Mouse (Mus musculus) layer of hippocampus, adult 18-20 months (tissue): ENCODE results near the gene Erp27. TPM values are rescaled to one million over a fixed set of nuclear protein-coding genes. Genes with fewer than 3 reads are reported as not detected.

Experiments used
- DNase-seq, 2 experiments: peaks; one replicate each; pipeline ENCODE4 v3.0.0; 2022; ENCODE audit warnings: low spot score in 2 of 2
- long read RNA-seq: library from polyadenylated mRNA; stranded (forward); transcript quantifications from one replicate; pipeline ENCODE4 v2.0.0, GENCODE M21; 2021
- total RNA-seq, 2 experiments: library from RNA; stranded (reverse); gene quantifications; 2 replicates each; pipeline ENCODE4 v1.2.3; 2021

The Erp27 gene
- under 1 TPM; 0.58 to 0.87 TPM for total RNA-seq
- long read RNA-seq, result 0 reads

DNA sequence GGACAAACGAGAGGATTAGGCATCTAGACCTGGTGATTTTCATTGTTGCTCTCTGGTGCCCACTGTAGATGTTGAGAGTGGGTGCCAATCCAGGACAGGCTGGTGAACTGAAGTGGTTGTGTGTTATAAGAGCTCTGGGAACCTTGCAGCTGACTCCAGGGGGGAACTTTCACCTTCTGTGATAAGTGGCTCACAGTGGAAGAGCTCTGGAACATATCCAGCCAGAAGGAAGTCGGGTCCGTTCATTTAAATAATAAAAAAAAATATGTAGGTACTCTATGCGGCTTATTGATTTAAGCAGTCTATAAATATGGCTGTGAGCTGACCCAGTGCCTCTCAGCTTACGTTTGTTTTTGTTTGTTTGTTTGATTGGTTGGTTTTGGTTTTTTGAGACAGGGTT lies at the start of gene Erp27:
Gene Erp27, minus strand, starts transcription at position 101 of the 400 bp plus-strand sequence.
- DNase-seq, result no peak

DNA sequence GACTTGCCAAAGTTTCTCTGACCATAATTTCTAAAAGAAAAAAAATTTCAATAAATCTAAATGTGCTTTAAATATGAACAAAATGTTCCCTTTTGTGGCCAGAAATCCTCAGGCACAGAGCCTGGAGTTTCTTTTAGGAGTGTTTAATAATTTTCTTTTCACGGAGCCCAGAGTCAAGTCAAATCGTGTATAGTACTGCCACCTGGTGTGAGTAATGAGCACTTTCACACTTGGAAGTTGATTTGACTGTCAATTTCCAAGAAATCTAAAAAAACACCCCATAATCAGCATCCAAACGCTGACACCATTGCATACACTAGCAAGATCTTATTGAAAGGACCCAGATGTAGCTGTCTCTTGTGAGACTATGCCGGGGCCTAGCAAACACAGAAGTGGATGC lies 46.9 kb upstream of the Erp27 start:
- peak in 1 of 2 experiments; percentile 62 for DNase-seq

DNA sequence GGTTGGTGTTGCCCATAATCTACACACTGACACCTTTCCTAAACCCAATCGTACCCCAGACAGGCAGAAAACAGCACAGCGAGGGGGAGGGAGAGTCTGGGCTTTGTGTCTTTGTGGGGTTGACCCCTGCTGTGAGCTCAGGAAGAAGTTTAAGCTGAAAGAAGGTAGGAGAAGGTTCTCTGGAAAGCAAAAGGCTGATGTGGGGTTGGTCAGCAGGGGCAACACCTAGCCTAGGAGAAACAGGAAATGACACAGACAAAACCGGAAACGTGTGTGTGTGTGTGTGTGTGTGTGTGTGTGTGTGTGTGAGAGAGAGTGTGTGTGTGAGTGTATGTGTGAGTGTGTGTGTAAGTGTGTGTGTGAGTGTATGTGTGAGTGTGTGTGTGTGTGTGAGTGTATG lies 45.5 kb upstream of the Erp27 start:
- no peak for DNase-seq

DNA sequence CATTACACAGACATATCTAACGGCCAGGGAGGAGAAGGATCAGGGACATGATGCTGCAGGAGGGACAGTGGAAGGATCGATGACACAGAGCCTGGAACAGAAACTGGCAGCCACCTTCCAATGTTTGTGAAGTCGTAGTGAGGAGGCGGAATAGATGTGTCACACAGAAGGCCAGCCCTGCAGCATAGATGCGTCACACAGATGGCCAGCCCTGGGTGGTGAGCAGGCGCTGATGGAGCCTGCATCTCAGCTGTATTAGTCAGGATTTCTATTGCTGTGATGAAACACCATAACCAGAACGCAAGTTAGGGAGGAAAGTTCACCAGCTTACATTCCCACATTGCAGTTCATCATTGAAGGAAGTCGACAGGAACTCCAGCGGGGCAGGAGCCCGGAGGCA lies 43.9 kb upstream of the Erp27 start:
- DNase-seq, result peak in 1 of 2 experiments; percentile 49

DNA sequence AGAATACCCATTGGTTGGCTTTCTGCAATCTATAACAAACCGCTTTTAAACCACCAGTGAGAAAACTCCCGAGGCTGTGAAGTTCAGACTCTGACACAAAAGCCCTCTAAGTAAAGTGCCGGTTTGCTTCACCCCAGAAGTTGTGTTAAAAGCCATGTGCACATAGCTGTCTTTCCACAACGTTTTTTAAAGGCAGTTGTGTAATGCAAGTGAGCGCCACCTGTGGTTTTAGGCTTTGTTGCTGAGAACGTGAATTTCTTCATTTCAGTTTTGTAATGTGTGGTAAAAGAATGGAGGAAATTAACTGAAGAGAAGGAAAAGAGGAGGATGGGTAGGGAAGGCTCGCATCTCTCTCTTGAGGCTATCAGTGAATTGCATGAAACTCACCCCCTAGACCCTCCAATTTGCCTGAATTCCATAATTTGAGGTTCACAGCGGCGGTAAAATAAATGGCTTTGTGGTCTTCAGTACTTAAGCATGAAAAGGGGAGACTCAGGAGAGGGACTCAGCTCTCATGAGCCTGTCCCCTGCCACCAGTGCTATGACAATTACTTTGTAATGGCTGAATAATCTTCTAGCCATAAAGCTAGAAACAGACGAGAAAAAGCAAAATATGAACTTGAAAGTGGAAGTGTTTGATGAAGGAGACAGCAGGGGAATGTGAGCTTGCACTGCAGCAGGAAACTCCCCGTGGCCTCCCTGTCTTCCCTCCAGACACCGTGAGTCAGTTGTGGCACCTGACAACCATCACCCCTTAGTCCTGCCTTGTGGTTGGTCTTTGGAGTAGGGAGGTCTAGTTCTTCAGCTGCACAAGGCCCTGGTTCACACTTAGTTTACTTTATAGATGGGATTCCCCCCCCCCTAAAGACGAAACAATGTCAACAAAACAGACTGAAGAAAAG lies 42.9 kb upstream of the Erp27 start:
- no peak for DNase-seq

DNA sequence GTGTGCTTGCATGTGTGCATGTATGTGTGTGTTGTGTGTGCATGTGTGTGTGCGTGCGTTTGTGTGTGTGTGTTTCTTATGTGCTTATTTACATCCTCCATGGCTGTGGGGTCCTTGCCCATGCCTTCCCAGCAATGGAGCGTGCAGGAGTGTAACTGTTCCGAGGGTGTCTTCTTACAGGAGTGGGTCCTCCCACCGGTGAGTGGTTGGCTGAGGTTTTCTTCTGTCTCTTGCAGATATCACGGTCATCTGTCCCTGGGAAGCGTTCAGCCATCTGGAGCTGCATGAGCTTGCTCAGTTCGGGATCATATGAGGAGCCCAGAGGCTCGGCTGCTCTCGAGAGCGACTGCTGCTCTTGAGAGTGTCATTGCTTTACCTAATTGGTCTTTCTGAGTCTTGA lies 41.0 kb upstream of the Erp27 start:
- no peak for DNase-seq

DNA sequence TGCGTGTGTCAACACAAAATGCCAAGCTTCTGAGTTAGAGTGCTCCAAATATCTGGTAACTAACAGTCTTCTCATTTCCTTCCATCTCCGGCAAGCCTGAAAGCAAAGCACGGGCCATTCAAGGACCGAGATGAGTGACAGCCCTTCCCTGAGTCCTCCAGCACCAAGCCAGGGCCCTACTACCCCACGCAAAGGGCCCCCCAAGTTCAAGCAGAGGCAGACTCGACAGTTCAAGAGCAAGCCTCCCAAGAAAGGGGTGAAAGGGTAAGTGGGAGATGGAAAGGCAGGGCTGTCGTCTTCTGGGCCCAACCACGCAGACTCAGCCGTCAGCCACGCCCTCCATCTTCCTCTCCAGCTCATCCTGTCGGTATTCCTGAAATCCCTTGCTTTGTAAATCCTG lies 37.2 kb upstream of the Erp27 start:
- no peak for DNase-seq

DNA sequence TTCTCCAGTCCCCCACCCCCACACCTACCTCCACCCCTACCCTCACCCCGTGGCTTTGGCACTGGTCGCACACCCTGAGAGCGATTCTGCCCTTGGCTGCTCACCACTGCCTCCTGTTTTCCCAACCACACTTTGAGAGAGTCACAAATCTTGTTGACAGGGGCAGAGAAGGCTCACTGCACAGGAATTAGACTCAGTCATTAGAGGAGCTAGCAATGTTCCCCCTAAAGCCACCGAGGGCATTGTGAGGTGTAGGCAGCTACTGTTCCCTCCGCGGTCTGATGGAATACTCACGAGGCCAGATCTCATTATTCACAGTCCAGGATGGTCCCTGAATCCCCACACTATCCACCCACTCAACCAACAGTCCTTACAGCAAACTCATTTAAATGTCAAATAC lies 35.1 kb upstream of the Erp27 start:
- no peak for DNase-seq

DNA sequence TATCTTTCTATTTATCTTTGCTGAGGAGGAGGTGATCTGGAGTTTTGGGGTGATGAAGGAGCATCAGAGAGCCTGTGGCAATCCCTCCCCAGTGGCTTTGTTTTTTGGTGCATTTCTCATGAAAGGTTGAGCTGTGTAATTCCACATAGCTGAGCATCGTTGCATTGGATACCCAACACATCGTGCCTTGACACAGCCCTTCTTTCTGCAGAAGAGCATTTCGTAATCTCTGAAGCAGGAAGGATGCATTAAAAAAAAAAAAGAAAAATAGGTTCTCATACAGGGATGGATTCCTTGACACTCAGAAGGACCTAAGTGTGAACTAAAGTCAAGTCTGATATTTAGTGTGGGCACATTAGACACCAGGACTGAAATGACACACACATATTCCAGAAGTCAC lies 33.3 kb upstream of the Erp27 start:
- no peak for DNase-seq

DNA sequence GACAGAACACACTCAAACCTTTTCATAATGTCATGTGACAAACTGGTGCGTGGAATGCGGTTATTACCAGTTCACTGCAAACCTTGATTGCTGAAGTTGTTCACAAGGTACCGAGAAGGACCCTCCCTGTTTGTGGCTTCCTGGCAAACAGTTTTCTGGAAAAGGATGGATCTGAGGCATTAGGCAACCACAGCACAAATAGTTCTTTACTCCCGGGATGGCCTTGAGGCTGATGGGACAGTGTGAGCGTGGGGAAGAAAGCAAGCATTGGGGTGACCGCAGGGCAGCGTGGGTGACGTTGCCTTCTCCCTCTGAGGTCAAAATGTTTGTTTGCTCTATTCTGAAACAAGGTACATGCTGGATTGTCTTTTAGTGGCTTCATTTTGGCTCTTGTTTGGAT lies 32.7 kb upstream of the Erp27 start:
- no peak for DNase-seq

DNA sequence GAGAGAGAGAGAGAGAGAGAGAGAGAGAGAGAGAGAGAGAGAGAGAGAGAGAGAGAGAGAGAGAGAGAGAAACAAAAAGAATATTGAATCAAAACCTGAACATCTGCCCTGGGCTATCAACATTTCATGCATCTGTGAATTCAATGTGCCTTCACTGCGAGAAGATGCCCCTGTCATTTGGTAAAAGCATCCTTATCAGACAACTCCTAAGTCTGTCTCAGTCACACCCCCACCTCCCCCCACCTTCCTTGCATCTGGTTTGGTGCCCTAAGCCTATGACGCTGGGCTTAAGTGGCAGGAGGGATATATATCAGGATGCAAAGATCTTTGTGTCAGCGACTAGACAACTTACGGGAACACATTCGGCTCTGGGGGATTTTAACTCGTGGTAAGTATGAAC lies 32.2 kb upstream of the Erp27 start:
- DNase-seq, result no peak

DNA sequence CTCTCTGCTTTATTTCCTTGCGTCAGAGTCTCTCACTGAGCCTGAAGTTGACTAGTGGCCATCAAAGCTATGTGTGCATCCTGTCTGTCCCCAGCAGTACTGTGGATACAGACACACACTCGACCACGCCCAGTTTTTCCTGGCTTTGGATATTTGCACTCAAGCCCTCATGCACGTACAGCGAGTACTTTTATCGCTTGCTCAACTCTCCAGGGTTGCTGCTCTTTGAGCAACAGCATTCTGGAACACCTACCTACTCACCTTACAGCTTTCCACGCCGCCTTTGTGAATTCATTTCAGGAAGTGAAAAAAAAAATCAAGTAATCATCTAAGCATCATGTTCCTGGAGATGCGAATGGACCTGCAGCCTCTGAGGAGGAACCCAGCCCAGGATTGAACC lies 30.9 kb upstream of the Erp27 start:
- no peak for DNase-seq

DNA sequence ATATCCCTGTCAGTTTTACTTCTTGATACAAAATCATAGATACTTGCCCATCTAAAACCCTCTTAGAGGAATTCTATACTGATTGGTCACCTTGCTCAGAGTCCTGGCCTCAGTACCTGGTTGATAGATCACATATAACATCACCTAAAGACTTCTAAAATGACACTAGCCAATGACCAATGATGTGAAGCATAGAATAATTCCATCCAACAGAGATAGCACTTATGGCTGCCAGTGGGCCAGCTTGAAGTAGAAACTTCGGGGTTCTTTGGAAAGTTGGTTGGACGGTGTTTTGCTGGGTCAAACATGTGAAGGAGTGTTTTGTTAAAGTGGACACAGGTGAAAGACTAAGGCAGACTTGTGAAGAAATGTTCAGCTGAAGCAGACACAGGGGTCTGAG lies 28.2 kb upstream of the Erp27 start:
- no peak for DNase-seq

DNA sequence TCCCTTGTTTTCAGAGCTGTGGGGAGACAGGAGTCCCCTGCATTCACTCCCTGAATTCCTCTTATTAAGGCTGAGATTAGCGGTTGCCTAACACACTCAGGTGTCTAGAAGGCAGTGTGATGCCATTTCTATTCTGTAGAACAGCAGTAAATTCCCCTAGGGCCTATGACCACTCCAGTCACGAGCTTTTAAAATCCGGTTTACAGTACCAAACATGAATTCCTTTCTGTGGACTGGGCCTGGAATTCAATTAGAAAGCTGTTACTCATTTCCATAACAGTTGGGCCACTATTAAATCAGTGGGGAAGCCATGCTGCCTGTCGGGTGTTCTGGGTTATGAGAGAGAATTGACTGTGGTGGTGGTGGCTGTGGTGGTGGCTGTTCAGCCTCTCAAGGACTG lies 25.7 kb upstream of the Erp27 start:
- no peak for DNase-seq

DNA sequence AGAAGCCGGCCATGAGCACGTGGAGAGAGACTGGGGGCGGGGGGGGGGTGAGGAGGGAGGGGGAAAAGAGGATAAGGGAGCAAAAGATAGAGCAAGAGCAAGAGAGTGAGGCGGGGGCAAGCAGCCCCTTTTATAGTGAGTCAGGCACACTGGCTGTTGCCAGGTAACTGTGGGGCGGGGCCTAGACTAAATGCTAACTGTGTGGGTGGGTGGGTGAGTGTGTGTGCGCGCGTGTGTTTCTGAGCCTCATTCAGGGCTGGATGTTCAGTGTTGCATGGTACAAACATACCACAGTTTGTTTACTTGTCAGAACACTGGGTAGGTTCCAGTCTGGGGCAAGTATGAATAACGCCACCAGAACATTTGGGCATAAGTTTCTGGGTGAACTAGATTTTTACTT lies 25.0 kb upstream of the Erp27 start:
- peak in 1 of 2 experiments; percentile 41 for DNase-seq

DNA sequence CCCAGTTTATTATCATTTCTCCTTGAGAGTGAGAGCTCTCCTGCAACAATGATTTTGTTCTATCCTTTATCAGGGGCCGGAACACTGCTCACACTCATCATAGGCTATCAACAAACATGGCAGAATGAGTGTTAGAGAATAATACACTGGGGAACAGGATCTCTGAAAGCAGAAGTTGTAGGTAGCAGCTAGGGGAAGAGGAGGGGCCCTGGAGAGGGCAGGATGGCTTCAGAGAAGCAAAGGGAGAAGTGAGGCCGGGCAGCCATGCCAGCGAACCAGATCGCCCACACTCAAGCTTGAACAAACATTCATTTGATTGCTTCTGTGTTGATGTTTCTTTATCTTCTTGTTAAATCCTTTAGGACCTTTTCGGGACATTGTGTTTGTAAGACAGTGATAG lies 24.3 kb upstream of the Erp27 start:
- DNase-seq, result no peak

DNA sequence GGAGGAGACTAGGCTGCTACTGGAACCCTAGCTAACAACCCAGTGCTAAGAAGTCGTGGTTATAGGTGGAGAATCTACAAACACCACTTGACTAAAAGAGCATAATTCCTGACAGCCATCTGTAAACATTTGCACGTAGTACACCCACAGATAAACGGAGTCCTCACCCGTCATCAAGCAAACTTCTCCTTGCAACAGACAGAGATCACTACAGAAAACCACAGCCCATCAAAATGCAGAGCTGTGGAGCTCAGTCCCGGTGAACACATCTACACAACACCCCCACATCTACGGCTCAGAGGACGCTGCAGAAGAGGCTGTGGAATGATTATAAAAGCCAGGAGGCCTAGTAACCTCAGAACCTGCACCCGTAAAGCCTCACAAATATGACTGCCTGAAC lies 22.5 kb upstream of the Erp27 start:
- DNase-seq, result no peak

DNA sequence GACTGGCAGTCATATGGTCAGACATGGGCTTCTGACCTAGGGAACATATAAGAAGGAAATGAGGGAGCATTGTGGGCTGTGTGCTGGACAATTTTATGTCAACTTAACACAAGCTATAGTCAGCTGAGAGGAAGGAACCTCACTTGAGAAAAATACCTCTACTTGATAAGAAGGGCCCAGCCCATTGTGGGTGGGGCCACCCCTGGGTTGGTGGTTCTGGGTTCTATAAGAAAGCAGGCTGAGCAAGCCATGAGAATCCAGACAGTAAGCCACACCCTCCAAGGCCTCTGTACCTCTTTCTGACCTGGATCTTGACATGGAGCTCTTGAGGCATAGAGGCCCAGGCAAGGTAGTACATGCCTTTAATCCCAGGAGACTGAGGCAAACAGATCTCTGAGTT lies 21.4 kb upstream of the Erp27 start:
- no peak for DNase-seq

DNA sequence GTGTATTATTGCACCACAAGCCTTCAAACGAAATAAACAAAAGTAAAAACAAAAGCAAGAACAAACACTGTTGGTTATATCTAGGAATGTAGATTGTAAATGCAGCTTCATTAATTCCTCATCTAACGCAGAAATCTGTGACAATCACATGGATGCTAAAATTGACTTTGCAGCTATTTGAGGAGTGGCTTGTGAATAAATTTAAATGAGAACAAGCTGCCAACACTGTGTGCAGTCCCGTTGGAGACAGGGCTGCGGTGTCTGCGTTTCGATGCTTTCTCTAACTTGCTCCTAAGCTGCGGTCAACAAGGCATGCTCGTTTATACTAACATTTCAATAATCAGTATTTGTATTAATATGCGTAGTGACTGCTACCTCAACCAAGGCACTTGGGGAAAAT lies 20.3 kb upstream of the Erp27 start:
- DNase-seq, result no peak

DNA sequence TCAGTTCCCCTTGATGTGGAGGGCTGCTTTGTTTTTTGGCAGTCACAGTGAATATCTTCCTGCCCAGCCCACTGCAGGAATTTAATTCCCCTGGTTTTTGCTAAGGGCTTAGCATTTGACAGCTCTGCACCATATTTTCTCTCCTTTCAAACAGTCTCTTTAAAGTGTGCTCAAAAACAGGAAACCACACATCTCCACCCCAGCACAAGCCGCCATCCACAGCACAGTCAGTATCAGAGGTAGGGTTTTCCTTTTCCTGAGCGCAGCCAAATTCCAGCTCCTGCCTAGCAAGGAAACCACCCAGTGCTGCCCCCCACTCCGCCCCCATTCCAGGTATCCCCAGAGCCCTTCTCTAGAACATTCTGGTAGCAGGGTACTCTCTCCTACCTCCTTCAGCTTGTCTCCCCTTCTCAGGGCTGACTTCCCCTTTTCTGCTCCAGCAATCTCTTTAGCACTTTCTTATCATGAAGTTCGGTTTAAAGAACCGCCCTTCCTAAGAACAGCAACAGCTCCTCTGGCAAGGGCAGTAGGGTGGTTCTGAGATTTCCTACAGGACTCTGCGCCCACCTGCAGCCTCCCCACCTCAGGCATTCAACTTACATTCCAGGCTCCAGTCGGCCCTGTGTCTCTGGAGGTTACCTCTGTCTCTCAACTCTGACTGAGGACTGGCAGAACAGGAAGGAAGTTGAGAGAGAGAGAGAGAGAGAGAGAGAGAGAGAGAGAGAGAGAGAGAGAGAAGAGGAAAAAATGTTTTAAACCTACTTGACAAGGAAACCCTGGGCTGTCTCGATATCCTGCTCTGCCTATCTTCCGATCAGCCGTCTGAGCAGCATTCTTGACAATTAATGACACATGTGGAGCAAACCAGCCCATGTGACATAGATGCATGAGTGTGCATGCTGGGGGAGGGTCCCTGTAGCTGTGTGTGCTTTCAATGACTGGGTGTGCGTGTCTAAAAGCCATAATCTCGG lies 19.4 kb upstream of the Erp27 start, which contains the start of gene Arhgdib:
Gene Arhgdib, minus strand, starts transcription at position 849 of the 971 bp plus-strand sequence.
- no peak for DNase-seq

DNA sequence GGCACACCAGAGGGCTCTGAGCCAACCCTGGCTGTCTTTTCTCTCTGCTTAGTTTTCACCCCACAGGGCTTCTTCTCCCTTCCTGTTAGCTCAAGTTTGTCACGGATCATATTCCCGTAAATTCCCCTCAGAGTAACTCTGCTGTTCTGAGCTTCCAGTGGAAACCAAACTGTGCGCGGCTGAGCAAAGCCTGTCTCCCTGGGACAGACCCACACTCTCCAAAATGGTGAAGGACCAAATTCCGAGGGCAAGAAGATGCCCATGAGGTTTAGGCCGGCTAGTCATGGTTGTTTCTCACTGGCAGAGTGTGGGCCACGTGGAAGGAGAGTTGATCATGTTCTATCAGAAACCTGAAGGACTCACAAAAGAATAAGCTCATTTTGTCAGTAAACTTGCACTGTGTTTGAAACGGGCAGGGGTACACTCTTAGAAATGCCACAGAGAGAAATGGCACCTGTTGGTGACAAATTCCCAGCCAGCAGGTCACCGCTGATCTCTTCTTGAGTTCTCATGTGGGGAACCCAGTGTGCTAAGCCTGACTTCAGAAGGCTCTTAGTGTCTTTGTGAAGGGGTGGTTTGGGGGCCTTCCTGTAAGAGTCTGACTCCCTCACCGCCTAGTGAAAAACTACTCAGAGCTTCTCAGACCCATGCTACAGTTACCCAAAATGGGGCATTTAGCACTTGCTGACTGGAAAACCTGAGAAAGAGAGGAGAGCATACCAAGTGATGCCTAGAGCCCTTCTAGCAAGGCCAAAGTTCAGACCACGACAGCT lies 18.4 kb upstream of the Erp27 start:
- DNase-seq, result no peak
